Mouse (Mus musculus): ENCODE measurements at regions not wholly inside any gene's neighbourhood (a gene's known extent, or its start where the extent isn't known, plus 50 kb on each side); places are given as distances from the start of the nearest gene placed in this dataset.

DNA sequence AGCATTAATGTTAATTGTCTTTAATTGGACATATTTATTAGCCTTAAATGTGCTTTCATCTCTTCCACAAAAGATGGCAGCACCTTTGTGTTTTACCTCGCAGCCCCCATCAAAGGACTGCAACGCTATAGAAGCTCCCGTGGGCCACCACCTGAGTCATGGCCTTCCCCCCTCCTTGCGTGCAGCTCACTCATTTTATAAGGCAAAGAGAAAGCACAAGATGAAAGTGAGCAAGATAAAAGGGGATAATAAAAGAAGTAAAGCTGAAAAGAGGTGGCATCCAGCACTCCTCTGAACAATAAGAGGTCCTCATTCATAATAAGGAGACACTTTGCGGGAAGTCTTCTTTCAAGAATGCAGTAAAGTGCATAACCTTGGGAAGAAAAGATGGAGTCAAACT, 403.9 kb downstream of the Cenpc1 start:
- Histone ChIP-seq H3K9me3 (ENCODE audit: low read length) (no peaks in the 10 kb centered on the region), H3K27me3 (ENCODE audit: insufficient read depth, low read length) (no peaks in the 10 kb centered on the region), H3K4me2 (ENCODE audit: low read depth, low read length) (no peak overlapping the region), H3K36me3 (replicated peaks; ENCODE audit: insufficient read depth, low read length) (no peaks in the 10 kb centered on the region), H3K4me3 (ENCODE audit: low read depth, low read length) (no peak overlapping the region), H3K9ac (replicated peaks) (no peak overlapping the region), H3K4me1 (ENCODE audit: insufficient read depth) (no peaks in the 10 kb centered on the region), H3K27ac (ENCODE audit: low read depth) (no peak overlapping the region)
- ATAC-seq (no peak), DNase-seq (no peak)
- 76% methylated on average over 5 of the region's 5 CpGs for WGBS (ENCODE audit: insufficient replicate concordance)
- no peak for TF ChIP-seq CTCF (IDR thresholded peaks at IDR 0.05; ENCODE audit: low read depth)

DNA sequence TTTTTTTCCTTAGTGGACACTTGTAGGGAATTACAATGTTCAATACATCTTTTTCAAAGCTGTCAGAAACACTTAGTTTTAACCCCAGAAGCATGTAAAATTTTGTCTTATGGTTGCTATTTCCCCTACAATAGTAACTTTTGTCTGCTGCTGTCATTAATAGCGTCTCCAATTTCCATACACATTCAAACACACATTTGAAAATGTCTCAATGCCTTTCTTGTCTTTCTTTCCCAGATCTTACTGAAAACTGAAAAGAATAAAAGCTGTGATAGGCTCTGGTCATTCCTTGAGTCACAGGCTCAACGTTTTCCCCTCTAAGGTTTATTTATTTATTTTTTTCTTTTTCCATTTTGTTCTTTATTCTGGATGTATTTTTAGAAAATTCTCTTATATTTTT, 444.3 kb downstream of the Cenpc1 start:
- DNase-seq (no peak), ATAC-seq (no peak)
- TF ChIP-seq EP300 (IDR thresholded peaks at IDR 0.05; ENCODE audit: low read depth) = no peak
- TF ChIP-seq CTCF (IDR thresholded peaks at IDR 0.05; ENCODE audit: low read depth) = no peak

DNA sequence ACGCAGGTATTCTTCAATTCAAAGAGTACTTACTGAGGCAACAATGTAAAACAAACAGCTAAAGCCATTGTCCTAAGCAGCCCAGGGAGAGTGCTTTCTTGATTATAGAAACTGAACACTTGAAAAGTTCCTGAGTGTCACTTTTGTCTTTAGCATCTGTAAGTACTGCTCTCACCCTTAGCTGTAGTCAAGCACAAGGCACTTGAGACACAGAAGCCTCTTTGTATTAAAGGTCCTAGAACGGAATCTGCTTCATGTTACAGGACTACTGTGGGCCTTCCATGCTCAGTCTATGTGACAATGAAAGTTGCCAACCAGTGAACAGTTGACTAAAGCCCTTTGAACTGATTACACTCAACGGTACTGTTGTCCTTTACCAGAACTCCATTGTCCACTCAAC, 450.6 kb downstream of the Cenpc1 start:
- no peak for ATAC-seq
- H3K9ac ChIP-seq (replicated peaks) = no peak overlapping the region
- no peak overlapping the region for H3K27ac ChIP-seq (ENCODE audit: low read depth)
- H3K4me3 ChIP-seq (ENCODE audit: low read depth, low read length) = no peak overlapping the region
- TF ChIP-seq EP300 (IDR thresholded peaks at IDR 0.05; ENCODE audit: low read depth) = no peak
- no peak for TF ChIP-seq CTCF (IDR thresholded peaks at IDR 0.05; ENCODE audit: low read depth)
- no peaks in the 10 kb centered on the region for H3K4me1 ChIP-seq (ENCODE audit: insufficient read depth)
- no peak for DNase-seq
- H3K36me3 ChIP-seq (replicated peaks; ENCODE audit: insufficient read depth, low read length) = no peaks in the 10 kb centered on the region
- no peaks in the 10 kb centered on the region for H3K9me3 ChIP-seq (ENCODE audit: low read length)
- WGBS (ENCODE audit: insufficient replicate concordance) = 69% methylated on average over 3 of the region's 3 CpGs
- H3K4me2 ChIP-seq (ENCODE audit: low read depth, low read length) = no peak overlapping the region
- no peaks in the 10 kb centered on the region for H3K27me3 ChIP-seq (ENCODE audit: insufficient read depth, low read length)

More for the DNA sequence above, 444.3 kb downstream of the Cenpc1 start:
- Histone ChIP-seq H3K4me2 (ENCODE audit: low read depth, low read length) (no peak overlapping the region), H3K36me3 (replicated peaks; ENCODE audit: insufficient read depth, low read length) (no peaks in the 10 kb centered on the region), H3K4me1 (ENCODE audit: insufficient read depth) (no peaks in the 10 kb centered on the region), H3K9me3 (ENCODE audit: low read length) (no peaks in the 10 kb centered on the region), H3K4me3 (ENCODE audit: low read depth, low read length) (no peak overlapping the region), H3K9ac (replicated peaks) (no peak overlapping the region), H3K27me3 (ENCODE audit: insufficient read depth, low read length) (no peaks in the 10 kb centered on the region), H3K27ac (ENCODE audit: low read depth) (no peak overlapping the region)
- 56% methylated on average over 2 of the region's 2 CpGs for WGBS (ENCODE audit: insufficient replicate concordance)

DNA sequence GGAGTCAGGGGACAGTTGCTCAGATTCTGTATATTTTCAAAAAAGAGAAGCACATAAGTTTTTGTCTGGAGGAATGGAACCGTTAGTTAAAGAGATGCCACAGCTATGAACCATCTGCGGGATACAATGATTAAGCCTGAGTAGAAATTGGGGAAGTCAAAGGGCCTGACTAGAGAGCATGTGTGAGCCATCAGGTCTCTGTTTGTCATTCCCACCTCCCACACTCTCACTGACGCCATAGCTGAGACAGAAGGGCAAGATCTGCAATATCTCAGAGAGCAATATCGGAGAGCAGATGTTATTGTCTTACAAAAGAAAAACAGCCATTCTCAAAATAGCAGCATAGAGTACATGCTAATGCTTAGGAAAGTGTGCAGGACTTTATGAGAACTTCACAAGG, 452.8 kb downstream of the Cenpc1 start:
- Histone ChIP-seq H3K9me3 (ENCODE audit: low read length) (no peaks in the 10 kb centered on the region), H3K4me1 (ENCODE audit: insufficient read depth) (no peaks in the 10 kb centered on the region), H3K4me2 (ENCODE audit: low read depth, low read length) (no peak overlapping the region), H3K4me3 (ENCODE audit: low read depth, low read length) (no peak overlapping the region), H3K27me3 (ENCODE audit: insufficient read depth, low read length) (no peaks in the 10 kb centered on the region), H3K27ac (ENCODE audit: low read depth) (no peak overlapping the region), H3K9ac (replicated peaks) (no peak overlapping the region), H3K36me3 (replicated peaks; ENCODE audit: insufficient read depth, low read length) (no peaks in the 10 kb centered on the region)
- ATAC-seq = no peak
- TF ChIP-seq CTCF (IDR thresholded peaks at IDR 0.05; ENCODE audit: low read depth) (no peak), EP300 (IDR thresholded peaks at IDR 0.05; ENCODE audit: low read depth) (no peak)
- no peak for DNase-seq
- WGBS (ENCODE audit: insufficient replicate concordance) = 71% methylated on average over 4 of the region's 4 CpGs

DNA sequence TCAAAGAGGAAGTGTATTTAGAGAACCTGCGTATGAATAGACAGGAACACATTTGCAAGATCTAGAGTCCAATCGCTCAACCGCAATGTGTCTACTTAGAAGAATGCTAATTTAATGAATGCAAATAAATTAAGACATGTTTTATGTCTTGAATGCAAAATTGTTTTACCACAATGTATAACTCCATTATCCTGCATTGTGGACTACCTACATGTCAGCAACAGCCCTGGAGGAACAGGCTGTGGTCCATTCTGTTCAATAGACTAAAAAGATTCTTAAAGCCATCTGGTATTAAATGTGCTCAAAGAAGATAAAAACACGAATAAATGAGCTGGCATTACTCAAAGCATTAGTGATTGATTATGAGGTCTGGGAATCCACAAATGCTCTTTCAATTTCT, 456.3 kb downstream of the Cenpc1 start:
- Histone ChIP-seq H3K9ac (replicated peaks) (no peak overlapping the region), H3K4me3 (ENCODE audit: low read depth, low read length) (no peak overlapping the region), H3K36me3 (replicated peaks; ENCODE audit: insufficient read depth, low read length) (no peaks in the 10 kb centered on the region), H3K27ac (ENCODE audit: low read depth) (no peak overlapping the region), H3K9me3 (ENCODE audit: low read length) (no peaks in the 10 kb centered on the region), H3K4me1 (ENCODE audit: insufficient read depth) (no peaks in the 10 kb centered on the region), H3K4me2 (ENCODE audit: low read depth, low read length) (no peak overlapping the region), H3K27me3 (ENCODE audit: insufficient read depth, low read length) (no peaks in the 10 kb centered on the region)
- ATAC-seq (no peak), DNase-seq (no peak)
- TF ChIP-seq EP300 (IDR thresholded peaks at IDR 0.05; ENCODE audit: low read depth) = no peak
- WGBS (ENCODE audit: insufficient replicate concordance) = 77% methylated on average over 4 of the region's 4 CpGs

DNA sequence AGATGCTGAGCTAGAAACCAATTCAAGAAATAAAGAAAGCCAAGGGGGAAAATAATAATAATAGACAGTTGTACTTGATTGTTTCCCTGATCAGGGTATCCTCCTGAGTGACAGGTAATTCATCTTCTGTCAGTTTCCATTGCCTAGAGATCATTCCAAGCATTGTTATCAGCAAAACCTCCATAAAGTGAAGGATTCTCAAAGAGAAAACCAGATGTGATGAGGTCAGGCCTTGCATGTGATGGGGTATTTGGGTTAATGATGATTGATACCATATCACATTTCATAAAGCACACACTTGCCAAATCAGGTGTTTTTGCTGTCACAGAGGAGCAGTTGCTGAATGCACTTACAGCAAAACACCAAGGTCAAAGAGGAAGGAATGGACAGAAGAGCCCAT, 467.2 kb downstream of the Cenpc1 start:
- H3K27ac ChIP-seq (ENCODE audit: low read depth) = no peak overlapping the region
- H3K9me3 ChIP-seq (ENCODE audit: low read length) = no peaks in the 10 kb centered on the region
- H3K4me1 ChIP-seq (ENCODE audit: insufficient read depth) = no peaks in the 10 kb centered on the region
- H3K4me3 ChIP-seq (ENCODE audit: low read depth, low read length) = no peak overlapping the region
- no peak overlapping the region for H3K9ac ChIP-seq (replicated peaks)
- H3K27me3 ChIP-seq (ENCODE audit: insufficient read depth, low read length) = no peaks in the 10 kb centered on the region
- ATAC-seq (no peak), DNase-seq (no peak)
- no peak for TF ChIP-seq EP300 (IDR thresholded peaks at IDR 0.05; ENCODE audit: low read depth)
- no peak for TF ChIP-seq CTCF (IDR thresholded peaks at IDR 0.05; ENCODE audit: low read depth)
- no peak overlapping the region for H3K4me2 ChIP-seq (ENCODE audit: low read depth, low read length)
- H3K36me3 ChIP-seq (replicated peaks; ENCODE audit: insufficient read depth, low read length) = no peaks in the 10 kb centered on the region

DNA sequence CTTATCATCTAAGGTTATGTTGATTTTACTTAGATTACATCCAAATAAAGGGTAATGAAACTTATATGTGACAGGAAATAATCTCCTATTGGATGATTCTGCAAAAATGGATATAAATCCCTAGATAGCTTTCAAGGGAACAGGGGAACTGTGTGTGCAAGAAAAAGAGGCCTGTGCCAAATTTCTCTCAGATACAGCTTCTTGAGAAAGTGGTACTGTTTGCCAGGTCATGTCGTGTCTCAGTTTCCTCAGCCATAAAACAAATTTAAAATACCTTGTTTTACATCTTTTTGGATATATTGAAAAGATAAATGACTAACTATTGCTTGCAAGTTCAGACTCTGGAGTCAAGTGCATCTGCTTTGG, 470.3 kb downstream of the Cenpc1 start:
- Histone ChIP-seq H3K4me1 (ENCODE audit: insufficient read depth) (no peaks in the 10 kb centered on the region), H3K36me3 (replicated peaks; ENCODE audit: insufficient read depth, low read length) (no peaks in the 10 kb centered on the region), H3K9ac (replicated peaks) (no peak overlapping the region), H3K4me2 (ENCODE audit: low read depth, low read length) (no peak overlapping the region), H3K4me3 (ENCODE audit: low read depth, low read length) (no peak overlapping the region), H3K27me3 (ENCODE audit: insufficient read depth, low read length) (no peaks in the 10 kb centered on the region), H3K9me3 (ENCODE audit: low read length) (no peaks in the 10 kb centered on the region), H3K27ac (ENCODE audit: low read depth) (no peak overlapping the region)
- DNase-seq (no peak), ATAC-seq (no peak)
- WGBS (ENCODE audit: insufficient replicate concordance) = 49% methylated on average over 1 of the region's 1 CpGs
- TF ChIP-seq CTCF (IDR thresholded peaks at IDR 0.05; ENCODE audit: low read depth) (no peak), EP300 (IDR thresholded peaks at IDR 0.05; ENCODE audit: low read depth) (no peak)

Measured in liver, postnatal 0 days (tissue).